Mouse (Mus musculus) R1 (cell line): ENCODE results near the gene 1700029P11Rik.
A peak's percentile ranks its signal among the peaks of the same experiment; 100 is the strongest.

Source experiments
- DNase-seq: peaks from one replicate; pipeline ENCODE4 v3.0.0-alpha.2; 2018; ENCODE audit warnings: low read depth, low spot score

The 1700029P11Rik gene

DNA sequence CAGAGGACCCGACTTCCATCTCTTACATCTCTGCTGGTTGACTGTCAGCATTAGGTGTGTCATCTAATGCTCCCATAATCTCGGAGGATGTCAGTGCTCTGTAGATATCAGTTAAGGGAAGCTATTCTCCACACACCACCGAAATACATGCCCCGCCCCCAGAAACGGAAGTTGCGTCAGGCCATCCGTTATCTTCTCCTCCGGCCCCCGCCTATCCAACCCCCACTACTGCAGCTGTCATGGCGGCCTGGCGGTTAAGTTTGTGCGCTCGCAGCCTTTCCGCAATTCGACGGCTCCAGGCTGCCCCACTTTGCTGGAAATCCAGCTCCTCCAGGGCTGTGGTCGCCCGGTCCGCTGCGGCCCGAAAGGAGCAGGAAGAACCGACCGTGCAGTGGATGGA, at the start of gene 1700029P11Rik:
Gene 1700029P11Rik (plus strand): TSS at position 220 of the 400 bp plus-strand sequence.
- peak; percentile 79 for DNase-seq

DNA sequence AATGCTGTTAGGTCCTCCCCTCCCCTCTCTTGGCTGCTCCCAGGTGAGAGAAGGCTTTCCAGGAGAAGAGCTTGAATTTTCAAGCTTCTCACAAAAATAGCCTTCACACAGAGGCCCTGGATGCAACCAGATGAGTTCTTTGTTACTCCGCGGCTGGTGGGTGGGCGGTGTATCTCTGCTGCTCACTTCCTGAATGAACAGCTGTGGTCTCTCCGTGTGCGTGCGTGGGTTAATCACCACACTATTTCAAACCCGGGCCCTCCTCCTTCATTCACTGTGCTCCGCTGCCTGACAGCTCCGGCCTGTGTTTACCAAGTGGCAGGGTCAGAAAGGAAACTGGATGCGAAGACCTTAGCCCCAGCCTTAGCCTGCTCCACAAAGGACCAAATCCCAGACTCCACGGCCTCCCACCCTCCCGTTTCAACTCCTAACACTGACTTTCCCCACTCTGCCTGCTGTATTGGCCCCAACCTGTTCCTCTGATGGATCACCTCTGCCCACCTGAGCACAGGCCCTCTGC, 47.3 kb upstream of the 1700029P11Rik start:
- no peak for DNase-seq

- DNase-seq = no peak
These were observed 46.4 kb upstream of the 1700029P11Rik start for GRCm38 (mm10) chr15:81933986-81934385.

DNA sequence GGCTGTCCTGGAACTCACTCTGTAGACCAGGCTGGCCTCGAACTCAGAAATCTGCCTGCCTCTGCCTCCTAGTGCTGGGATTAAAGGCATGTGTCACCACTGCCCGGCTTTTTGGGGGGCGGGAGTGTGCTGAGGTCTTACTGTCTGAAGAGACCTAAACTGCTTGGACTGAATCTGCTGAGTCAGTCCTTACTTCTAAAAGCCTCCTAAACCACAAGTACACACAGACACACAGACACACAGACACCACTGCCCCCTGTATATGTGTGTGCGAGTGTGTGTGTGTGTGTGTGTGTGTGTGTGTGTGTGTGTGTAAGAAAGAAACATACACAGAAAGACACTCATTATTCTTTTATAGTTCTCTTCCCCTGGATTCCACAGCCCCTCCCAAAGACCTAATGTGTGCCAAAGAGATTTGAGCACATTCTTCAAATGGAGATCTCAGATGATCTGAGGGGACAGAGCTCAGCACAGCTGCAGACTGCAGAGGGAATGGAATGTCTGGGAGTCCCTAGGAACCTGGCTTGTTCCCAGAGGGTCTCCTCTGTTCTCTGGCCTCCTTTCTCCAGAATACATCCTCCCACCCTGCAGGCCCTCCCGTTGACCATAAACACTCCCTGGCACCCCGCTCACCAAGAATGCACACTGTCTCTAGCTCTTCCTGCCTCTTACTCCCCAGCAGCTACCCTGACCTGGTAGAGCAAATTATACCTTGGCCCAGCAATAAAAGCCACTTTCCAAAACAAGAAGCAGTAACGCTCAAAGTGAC, 44.3 kb upstream of the 1700029P11Rik start:
- no peak for DNase-seq

DNA sequence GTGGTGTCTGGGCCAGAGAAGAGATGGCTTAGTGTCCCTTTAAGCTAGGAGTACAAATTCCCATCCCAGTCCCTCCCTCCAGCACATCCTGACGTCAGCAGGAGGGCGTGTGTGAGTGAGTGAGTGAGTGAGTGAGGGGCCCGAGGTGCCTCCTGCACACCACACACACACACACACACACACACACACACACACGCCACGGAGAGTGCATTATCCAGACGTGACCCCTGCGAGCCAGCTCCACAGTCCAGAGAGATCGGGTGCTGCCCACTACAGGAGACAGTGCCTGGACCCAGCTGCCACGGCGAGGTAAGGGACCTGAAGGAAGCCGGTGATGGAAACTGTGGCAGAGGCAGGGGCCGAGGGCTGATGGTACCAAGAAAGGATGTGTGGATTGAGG, 43.7 kb upstream of the 1700029P11Rik start, which contains the start of gene Csdc2:
Gene Csdc2 (plus strand): TSS at position 81 of the 400 bp plus-strand sequence.
- peak; percentile 57 for DNase-seq

- no peak for DNase-seq
These were observed 43.0 kb upstream of the 1700029P11Rik start for GRCm38 (mm10) chr15:81937098-81937972.

DNA sequence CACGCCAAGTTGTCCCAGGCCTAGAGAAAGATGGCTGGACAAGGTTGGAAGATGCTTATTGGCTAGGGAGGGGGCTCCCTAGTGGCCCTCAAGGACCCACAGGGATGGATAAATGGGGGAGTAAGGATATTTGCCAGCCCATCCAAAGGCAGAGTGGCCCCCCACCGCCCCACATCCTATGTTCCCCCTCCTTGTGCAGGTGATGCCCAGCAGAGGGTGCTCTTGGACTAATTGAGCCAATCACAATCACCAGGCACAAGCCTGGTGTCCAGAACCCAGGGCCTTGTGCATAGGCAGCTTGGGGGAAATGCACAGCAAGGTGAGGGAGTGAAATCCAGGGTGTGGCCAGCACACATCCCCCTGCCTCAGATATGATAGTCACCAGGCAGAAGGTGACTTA, 42.1 kb upstream of the 1700029P11Rik start:
- DNase-seq = peak; percentile 66

DNA sequence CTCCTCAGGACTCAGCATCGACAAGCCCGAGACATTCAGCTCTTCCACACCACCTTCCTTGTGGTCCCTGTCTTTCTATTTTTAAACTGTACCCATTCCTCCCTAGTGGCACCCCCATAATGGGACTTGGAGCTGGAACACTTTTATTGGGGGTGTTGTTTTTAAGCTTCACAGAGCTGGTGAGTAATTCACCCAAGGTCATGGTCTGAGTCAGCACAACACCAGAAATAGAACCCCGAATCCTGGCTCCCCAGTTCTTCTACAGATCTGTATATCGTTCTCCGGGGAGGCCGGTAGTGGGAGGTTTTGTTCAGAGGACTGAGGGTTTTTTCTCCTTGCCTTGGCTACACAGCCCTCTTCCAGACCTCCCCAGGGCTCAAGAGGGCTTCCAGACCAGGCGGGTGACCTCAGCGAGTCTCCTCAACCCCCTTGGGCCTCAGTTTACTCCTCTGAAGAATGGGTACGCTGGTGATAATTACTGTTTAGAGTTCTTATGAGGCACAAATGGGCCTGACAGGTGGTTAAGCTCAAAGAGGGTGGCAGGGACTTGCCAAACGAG, 41.1 kb upstream of the 1700029P11Rik start:
- no peak for DNase-seq

- DNase-seq = no peak
These were observed 40.6 kb upstream of the 1700029P11Rik start for GRCm38 (mm10) chr15:81939774-81940173.

- no peak for DNase-seq
These were observed 40.1 kb upstream of the 1700029P11Rik start for GRCm38 (mm10) chr15:81940219-81940618.

- DNase-seq = peak; percentile 52
These were observed 39.3 kb upstream of the 1700029P11Rik start for GRCm38 (mm10) chr15:81941010-81941409.

- DNase-seq = no peak
These were observed 37.1 kb upstream of the 1700029P11Rik start for GRCm38 (mm10) chr15:81943176-81943749.

DNA sequence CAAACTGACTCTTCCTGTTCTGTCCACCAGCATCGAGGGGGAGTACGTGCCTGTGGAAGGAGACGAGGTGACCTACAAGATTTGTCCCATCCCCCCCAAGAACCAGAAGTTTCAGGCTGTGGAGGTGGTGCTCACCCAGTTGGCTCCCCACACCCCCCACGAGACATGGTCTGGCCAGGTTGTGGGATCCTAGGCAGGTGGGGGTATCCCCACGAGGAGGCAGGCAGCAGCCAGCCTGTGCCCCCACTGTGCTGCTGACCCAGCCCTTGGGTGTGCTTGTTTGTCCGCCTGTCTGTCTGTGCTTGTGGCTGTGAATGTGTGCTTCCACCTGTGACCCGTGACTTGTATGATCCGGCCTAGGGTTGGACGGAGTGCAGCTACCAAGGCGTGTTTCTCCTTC, 31.3 kb upstream of the 1700029P11Rik start:
- no peak for DNase-seq

DNA sequence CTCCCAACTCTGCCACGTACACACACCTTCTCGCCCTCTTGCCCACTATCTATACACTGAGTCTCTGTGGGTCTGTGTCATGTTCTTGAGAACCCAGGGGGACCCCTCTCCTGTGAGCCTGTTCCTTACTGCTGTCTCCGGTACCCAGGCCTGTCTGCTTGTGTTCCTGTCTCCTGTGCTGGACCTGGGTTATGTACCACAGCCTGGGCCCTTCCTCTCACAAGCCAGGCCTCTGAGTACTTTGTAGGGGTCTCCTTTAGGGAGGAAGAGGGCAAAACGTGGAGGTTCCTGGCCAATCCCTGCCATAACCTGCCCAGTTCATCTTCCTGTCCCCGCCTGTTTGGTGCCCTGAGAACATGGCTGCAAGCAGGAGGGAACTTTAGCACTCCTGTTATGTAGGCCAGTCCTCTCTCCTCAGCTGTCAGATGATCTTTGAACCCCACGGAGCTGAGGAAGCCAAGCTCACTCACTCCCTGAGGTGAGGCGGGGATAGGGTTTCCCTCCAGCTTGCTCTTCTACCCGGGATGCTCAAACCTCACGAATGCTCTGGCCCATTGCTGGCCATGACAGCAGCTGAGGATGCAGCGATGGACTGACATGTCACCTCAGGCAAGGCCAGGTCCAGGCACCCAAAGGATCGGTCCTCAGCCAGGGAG, 30.7 kb upstream of the 1700029P11Rik start:
- no peak for DNase-seq

DNA sequence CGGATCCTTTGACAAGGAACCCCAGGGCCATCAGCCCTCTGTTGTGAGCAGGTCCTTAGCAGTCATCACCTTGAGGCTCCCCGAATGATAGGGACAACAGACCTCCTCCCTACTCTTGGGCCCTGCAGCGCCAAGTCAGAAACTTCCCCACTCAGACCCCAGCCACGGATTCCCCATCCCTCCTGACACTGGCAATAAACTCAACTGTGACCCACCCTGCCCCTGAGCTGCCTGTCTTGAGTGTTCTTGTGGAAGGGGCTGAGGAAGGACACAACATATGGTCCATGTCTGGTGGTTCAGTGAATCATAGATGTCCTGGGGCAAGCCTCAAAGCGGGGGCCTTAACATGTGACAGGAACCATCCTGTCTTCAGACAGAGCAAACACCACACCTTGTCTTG, 29.6 kb upstream of the 1700029P11Rik start:
- DNase-seq = no peak

- no peak for DNase-seq
These were observed 29.2 kb upstream of the 1700029P11Rik start for GRCm38 (mm10) chr15:81951159-81951558.

DNA sequence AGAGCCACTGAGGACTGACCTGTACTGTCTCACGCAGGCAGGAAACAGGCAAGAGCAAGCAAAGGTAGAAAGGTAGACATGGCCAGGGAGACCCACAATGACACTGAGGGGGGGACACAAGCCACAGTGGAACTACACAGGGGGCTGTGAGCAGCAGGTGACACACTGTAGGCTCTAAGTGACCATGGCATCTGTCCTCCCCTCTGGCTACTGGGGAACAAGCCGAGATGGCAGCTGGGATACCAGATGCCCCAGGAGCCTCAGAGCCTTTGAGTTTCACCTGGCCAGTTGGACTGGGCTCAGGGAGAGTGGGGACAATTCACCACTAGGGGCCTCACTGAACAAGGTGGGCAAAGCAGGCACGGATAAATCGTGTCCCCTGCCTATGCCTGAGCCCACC, 28.0 kb upstream of the 1700029P11Rik start:
- no peak for DNase-seq

DNA sequence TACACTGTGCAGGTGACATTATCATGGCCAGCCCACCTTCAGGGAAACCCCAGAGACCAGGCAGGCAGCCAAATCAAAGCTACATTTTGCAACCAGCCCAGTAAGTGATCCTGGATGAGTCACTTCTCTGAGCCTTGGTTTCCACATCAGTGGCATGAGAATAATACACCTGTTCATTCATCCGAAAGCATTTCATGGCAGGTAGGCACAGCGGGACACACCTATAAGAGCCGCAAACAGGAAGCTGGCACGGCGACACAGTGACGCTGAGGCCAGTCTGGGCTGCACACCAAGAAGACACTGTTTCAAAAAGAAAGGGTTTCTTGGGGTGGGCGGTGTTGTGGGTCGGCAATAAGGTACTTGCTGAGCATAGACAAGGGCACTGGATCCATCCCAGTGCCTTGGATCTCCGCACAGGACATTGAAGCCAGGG, 26.2 kb upstream of the 1700029P11Rik start:
- DNase-seq = no peak

- no peak for DNase-seq
These were observed 25.6 kb upstream of the 1700029P11Rik start for GRCm38 (mm10) chr15:81954716-81955115.

- DNase-seq = no peak
These were observed 24.9 kb upstream of the 1700029P11Rik start for GRCm38 (mm10) chr15:81955414-81955813.

DNA sequence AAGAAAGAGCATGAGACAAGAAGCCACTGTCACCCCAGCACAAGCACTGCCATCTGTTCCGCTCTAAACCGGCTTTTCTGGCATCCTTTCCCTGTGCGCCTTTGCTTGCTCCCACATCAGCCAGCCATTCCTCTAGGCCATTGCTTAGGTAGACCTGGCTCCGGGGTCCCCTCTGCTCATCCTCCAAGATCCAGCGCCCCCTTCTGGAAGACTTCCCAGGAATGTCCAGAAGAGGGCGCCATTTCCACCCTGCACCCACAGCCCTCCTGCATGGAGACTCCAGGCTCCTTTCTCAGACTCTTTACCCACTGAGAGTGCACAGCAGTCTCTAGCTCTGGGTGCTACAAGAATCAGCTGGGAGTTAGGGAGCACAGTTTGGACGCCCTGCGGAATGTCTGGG, 23.9 kb upstream of the 1700029P11Rik start:
- peak; percentile 85 for DNase-seq
